Mouse (Mus musculus) embryonic facial prominence, embryonic 15.5 days (tissue): ENCODE results near the gene B3gnt6. TPM values are rescaled to one million over a fixed set of nuclear protein-coding genes. Genes with fewer than 3 reads are reported as not detected.
A peak's percentile ranks its signal among the peaks of the same experiment; 100 is the strongest.

Experiments
- ATAC-seq: fragments of 200-750 bp; cut with Nextera tagmentation; 2 replicates; pipeline ENCODE4 v1.8.0; 2017; ENCODE audit warnings: low read depth, moderate TSS enrichment; ENCODE audit not compliant: insufficient number of reproducible peaks, low FRiP score, low TSS enrichment
- H3K27ac ChIP-seq: fragments of 300-500 bp; sonication (generic); replicated peaks from 2 replicates; pipeline ENCODE4 v1.5.1; 2015; ENCODE audit warnings: mild to moderate bottlenecking, inconsistent platforms
- H3K27me3 ChIP-seq: fragments of 300-500 bp; sonication (generic); 2 replicates; pipeline ENCODE4 v1.6.1; 2015; ENCODE audit warnings: inconsistent platforms
- H3K36me3 ChIP-seq: fragments of 300-500 bp; sonication (generic); 2 replicates; pipeline ENCODE4 v1.6.1; 2015; ENCODE audit warnings: mild to moderate bottlenecking, inconsistent platforms
- H3K4me1 ChIP-seq: fragments of 300-500 bp; sonication (generic); 2 replicates; pipeline ENCODE4 v1.6.1; 2015; ENCODE audit warnings: inconsistent platforms
- H3K4me2 ChIP-seq: fragments of 300-500 bp; sonication (generic); replicated peaks from 2 replicates; pipeline ENCODE4 v1.6.1; 2015; ENCODE audit warnings: mild to moderate bottlenecking, inconsistent platforms
- H3K4me3 ChIP-seq: fragments of 300-500 bp; sonication (generic); replicated peaks from 2 replicates; pipeline ENCODE4 v1.5.1; 2015; ENCODE audit warnings: mild to moderate bottlenecking, inconsistent platforms
- H3K9ac ChIP-seq: fragments of 300-500 bp; sonication (generic); 2 replicates; pipeline ENCODE4 v1.6.1; 2015; ENCODE audit warnings: inconsistent platforms
- H3K9me3 ChIP-seq: fragments of 300-500 bp; sonication (generic); replicated peaks from 2 replicates; pipeline ENCODE4 v1.6.1; 2016; ENCODE audit warnings: inconsistent platforms
- WGBS: fragments of 180-500 bp; shearing (Covaris S2); methylation state at CpG from one replicate; pipeline ENCODE4 v1.1.7; 2015; 5-methylcytosine and 5-hydroxymethylcytosine counted together
- polyA plus RNA-seq: library from polyadenylated mRNA; unstranded; fragments of >200 nt; fragmentation: Nextera tagmentation; extraction: Ambion mirVana; gene quantifications from 2 replicates; pipeline ENCODE4 v1.2.1, GENCODE M21; 2015

B3gnt6 gene
- polyA plus RNA-seq: not detected in 2 replicates

DNA sequence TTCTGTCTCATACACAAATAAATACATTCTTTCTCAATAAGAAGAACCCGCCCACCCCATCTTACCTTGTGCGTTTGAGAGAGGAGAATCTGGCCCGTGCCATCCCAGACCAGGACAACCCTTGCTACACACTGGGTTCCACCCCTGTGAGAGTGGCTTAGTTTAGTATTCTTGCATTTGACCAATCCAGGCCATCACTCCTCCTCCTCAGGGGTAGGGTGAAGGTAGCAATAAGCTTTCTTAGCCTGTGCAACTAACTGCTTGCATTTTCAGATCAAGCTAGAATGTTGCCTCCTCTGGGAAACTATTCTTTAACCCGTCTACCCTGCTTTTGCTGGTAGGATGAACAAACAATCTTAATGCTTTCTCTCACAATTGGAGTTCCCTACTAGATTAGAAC is at the start of gene B3gnt6:
B3gnt6 (minus strand) TSS at position 101 of the 400 bp plus-strand sequence.
- ATAC-seq: no peak

GRCm38 (mm10) chr7:98236686-98237359 is 37.5 kb upstream of the B3gnt6 start:
- ATAC-seq: no peak
- no peak overlapping the region for H3K27ac ChIP-seq
- no peak overlapping the region for H3K9ac ChIP-seq
- H3K4me3 ChIP-seq: no peak overlapping the region
- 77% methylated on average over 3 of the region's 3 CpGs for WGBS
- H3K9me3 ChIP-seq: no peaks in the 10 kb centered on the region
- H3K4me1 ChIP-seq: no peaks in the 10 kb centered on the region
- H3K36me3 ChIP-seq: no peaks in the 10 kb centered on the region
- no peak overlapping the region for H3K4me2 ChIP-seq
- no peaks in the 10 kb centered on the region for H3K27me3 ChIP-seq

More for the DNA sequence above, at the start of gene B3gnt6:
- Histone ChIP-seq H3K27me3 (peaks cover 23% of the 10 kb centered on the region), H3K9me3 (no peaks in the 10 kb centered on the region), H3K27ac (no peak within 1 kb of the TSS), H3K36me3 (no peaks in the 10 kb centered on the region), H3K4me3 (no peak within 1 kb of the TSS), H3K9ac (no peak within 1 kb of the TSS), H3K4me2 (no peak within 1 kb of the TSS), H3K4me1 (peaks cover 2% of the 10 kb centered on the region)
- 88% methylated on average over 4 of the region's 4 CpGs for WGBS

DNA sequence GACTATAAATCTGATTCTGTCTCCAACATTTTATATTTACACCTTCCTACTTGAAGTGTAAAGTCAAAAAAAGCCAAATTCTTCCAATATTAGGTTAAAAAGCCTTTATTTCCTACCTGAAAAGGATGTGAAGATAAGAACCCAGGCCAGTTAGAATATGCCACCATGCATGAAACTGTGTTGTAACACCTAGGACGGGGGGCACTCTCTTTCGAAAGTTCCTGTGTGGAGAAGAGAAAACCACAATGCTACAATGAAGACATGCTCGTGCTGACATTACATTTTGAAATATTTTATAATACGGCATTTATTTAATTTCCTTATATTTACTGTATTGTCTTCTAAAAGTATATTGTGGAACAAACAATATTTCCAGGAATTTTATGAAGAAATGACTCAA is 24.5 kb upstream of the B3gnt6 start:
- Histone ChIP-seq H3K9me3 (no peaks in the 10 kb centered on the region), H3K4me2 (no peak overlapping the region), H3K4me3 (no peak overlapping the region), H3K9ac (no peak overlapping the region), H3K4me1 (no peaks in the 10 kb centered on the region), H3K36me3 (no peaks in the 10 kb centered on the region), H3K27me3 (no peaks in the 10 kb centered on the region), H3K27ac (no peak overlapping the region)
- 91% methylated on average over 4 of the region's 4 CpGs for WGBS
- ATAC-seq: no peak

- Histone ChIP-seq H3K36me3 (no peaks in the 10 kb centered on the region), H3K4me2 (no peak overlapping the region), H3K27ac (no peak overlapping the region)
Measured at GRCm38 (mm10) chr7:98216713-98217112, 17.4 kb upstream of the B3gnt6 start.

GRCm38 (mm10) chr7:98202946-98203345 is 3.7 kb upstream of the B3gnt6 start:
- Histone ChIP-seq H3K9me3 (no peaks in the 10 kb centered on the region), H3K36me3 (no peaks in the 10 kb centered on the region), H3K4me3 (no peak overlapping the region), H3K9ac (no peak overlapping the region), H3K4me1 (no peaks in the 10 kb centered on the region), H3K4me2 (no peak overlapping the region), H3K27me3 (no peaks in the 10 kb centered on the region), H3K27ac (no peak overlapping the region)
- 77% methylated on average over 4 of the region's 4 CpGs for WGBS
- no peak for ATAC-seq

More at GRCm38 (mm10) chr7:98216713-98217112, 17.4 kb upstream of the B3gnt6 start:
- ATAC-seq: no peak
- H3K9ac ChIP-seq: no peak overlapping the region
- H3K9me3 ChIP-seq: no peaks in the 10 kb centered on the region
- H3K27me3 ChIP-seq: no peaks in the 10 kb centered on the region
- no peak overlapping the region for H3K4me3 ChIP-seq
- no peaks in the 10 kb centered on the region for H3K4me1 ChIP-seq

GRCm38 (mm10) chr7:98201493-98202028 is 2.3 kb upstream of the B3gnt6 start:
- Histone ChIP-seq H3K9ac (no peak overlapping the region), H3K4me1 (no peaks in the 10 kb centered on the region), H3K36me3 (no peaks in the 10 kb centered on the region), H3K27ac (no peak overlapping the region), H3K4me3 (no peak overlapping the region), H3K4me2 (no peak overlapping the region), H3K9me3 (no peaks in the 10 kb centered on the region), H3K27me3 (peaks cover 2% of the 10 kb centered on the region; the same call in 1 of the 2 replicates)
- 78% methylated on average over 5 of the region's 5 CpGs for WGBS
- no peak for ATAC-seq

- H3K27me3 ChIP-seq: peaks cover 13% of the 10 kb centered on the region
- no peak overlapping the region for H3K9ac ChIP-seq
- H3K9me3 ChIP-seq: no peaks in the 10 kb centered on the region
- no peaks in the 10 kb centered on the region for H3K36me3 ChIP-seq
- no peak overlapping the region for H3K4me3 ChIP-seq
- WGBS: 80% methylated on average over 3 of the region's 3 CpGs
- no peak for ATAC-seq
- H3K4me2 ChIP-seq: no peak overlapping the region
- H3K27ac ChIP-seq: no peak overlapping the region
- H3K4me1 ChIP-seq: no peaks in the 10 kb centered on the region
Measured at GRCm38 (mm10) chr7:98200396-98200795, 1.1 kb upstream of the B3gnt6 start.

GRCm38 (mm10) chr7:98195151-98195801 is 4.0 kb downstream of the B3gnt6 start:
- no peaks in the 10 kb centered on the region for H3K36me3 ChIP-seq
- no peak overlapping the region for H3K27ac ChIP-seq
- WGBS: 36% methylated on average over 10 of the region's 10 CpGs
- no peak overlapping the region for H3K9ac ChIP-seq
- ATAC-seq: no peak
- peaks cover 54% of the 10 kb centered on the region for H3K27me3 ChIP-seq
- H3K4me3 ChIP-seq: no peak overlapping the region
- no peaks in the 10 kb centered on the region for H3K9me3 ChIP-seq
- H3K4me2 ChIP-seq: no peak overlapping the region
- peaks cover 14% of the 10 kb centered on the region for H3K4me1 ChIP-seq

DNA sequence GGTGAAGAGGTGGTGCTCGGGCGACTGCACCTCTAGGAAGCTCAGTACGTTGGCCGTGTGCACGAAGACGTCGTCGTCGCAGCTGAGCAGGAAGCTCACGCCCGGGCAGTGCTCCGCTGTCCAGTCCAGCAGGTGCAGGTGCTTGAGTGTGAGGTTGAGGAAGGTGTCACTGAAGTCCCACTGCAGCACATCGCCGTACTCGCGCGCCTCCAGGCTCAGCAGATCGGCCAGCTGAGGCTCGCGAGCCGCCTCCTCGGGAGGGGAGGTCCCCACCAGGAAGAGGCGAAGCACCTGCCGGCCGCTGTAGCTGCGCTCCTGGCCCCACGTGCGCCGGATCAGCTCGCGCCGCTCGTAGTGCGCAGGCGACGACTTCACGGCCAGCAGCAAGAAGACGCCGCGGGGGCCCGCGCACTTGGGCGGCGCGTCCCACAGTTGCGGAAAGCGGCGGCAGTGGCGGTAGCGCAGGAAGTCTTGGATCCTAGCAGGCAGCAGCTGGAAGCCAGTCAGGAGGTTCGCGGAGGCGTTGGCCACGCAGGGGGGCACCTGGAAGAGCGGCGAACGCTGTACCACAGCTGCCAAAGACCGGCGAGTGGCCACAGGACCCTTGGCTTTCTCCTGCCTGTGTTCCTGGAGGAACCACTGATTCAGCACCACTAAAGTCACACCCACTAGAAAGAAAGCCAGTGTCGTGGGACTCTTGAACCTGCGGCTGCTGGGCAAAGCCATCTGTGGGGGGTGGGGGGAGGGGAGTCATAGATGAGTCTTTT is 5.1 kb downstream of the B3gnt6 start:
- Histone ChIP-seq H3K9ac (no peak overlapping the region), H3K4me2 (peak overlapping the region; percentile 77), H3K27ac (no peak overlapping the region), H3K27me3 (peaks cover 54% of the 10 kb centered on the region), H3K36me3 (no peaks in the 10 kb centered on the region), H3K4me1 (peaks cover 14% of the 10 kb centered on the region), H3K4me3 (peak overlapping the region; percentile 39), H3K9me3 (no peaks in the 10 kb centered on the region)
- WGBS: 3% methylated on average over 61 of the region's 61 CpGs
- ATAC-seq: peak; percentile 22; the same call in 1 of the 2 replicates

DNA sequence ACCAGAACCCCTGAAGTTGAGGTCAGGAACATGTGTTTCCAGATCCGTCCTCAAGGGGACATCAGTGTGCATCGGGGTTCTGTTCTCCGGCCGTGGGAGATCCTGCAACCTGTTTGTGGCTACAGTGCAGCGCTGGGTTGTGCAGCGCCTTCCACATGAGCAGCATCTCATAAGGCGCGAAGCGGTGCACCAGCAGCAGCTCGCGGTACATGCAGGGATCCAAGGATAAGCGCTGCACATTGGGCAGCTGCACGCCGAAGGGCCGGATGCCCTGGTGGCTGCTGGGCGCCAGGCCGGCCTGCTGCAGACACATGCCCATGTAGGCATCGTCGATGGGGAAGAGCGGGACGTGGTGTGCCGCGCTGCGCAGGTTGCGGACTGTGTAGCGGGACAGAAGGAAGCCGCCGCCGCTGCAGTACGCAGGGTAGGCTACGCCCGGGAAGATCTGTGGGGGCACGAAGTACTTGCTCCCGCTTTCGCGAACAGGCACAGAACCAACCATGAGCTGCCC is 5.7 kb downstream of the B3gnt6 start:
- no peaks in the 10 kb centered on the region for H3K36me3 ChIP-seq
- peaks cover 54% of the 10 kb centered on the region for H3K27me3 ChIP-seq
- no peak overlapping the region for H3K9ac ChIP-seq
- WGBS: 4% methylated on average over 36 of the region's 36 CpGs
- no peaks in the 10 kb centered on the region for H3K9me3 ChIP-seq
- H3K4me1 ChIP-seq: peaks cover 14% of the 10 kb centered on the region
- H3K4me3 ChIP-seq: peak overlapping the region; percentile 39
- ATAC-seq: no peak; the same call in 1 of the 2 replicates
- no peak overlapping the region for H3K27ac ChIP-seq
- H3K4me2 ChIP-seq: peak overlapping the region; percentile 77
